Mouse (Mus musculus): ENCODE results near the gene Cacul1.
"Not testable (repeated sequence)": the region's sequence is repeated elsewhere in the genome, so short reads cannot be mapped to it uniquely, and the experiment has no call there.

The Cacul1 gene

DNA sequence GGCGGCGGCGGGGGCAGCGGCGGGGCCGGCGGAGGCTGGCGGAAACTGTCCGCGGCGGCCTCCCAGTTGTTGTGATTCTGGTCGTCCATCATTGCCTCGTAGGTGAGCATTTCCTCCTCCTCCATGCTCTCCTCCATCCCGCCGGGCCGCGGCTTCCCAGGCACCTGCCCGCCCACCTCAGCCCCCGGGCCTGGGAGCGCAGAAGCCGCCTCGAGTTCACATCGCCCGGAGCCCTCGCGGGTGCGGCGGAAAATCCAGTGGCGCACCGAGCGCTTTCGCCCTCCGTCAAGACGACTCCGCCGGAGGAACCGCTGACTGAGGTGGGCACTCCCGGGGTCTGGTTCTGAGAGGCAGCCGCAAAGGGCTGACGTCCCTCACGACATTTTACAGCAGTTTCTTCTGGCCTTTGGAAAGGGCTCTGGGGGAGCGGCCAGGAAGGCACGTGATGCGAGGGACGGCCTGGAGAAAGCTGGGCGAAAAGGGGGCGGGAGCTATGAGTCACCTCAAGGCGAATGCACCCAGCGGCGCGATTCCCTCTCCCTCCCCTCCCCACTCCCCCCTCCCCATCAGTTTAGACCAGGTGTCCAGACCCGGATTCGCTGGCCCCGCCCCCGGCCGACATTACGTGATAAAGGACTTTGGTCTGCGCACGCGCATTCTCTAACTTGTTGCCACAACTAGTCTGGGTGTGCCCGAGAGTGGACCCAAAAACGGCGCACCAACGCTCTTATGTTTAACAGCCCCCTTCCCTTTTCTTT is at the start of gene Cacul1:
TSS of gene Cacul1 (minus strand) at position 444 of the 758 bp plus-strand sequence.
- DNase-seq, result peak; percentile 98 to 99

DNA sequence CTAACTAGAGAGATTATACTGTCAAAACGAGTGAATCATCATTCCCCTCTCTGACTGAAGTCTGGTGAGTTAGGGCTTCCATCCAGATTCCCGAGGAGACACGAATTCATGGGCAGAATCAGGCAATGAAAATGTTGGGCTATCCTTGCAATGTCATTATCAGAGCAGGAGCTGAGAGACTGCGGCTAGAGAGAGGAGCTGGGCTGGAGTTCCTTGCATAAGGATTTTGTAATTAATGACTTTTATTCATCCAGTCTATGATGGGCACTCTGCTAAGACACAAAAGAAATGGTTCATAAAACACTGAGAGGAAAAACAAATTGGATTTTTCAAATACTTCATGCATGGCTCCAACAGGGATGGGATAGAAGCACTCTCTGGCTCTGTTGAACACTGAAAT is 38.6 kb upstream of the Cacul1 start:
- peak in 1 of 2 experiments; percentile 43 for DNase-seq

DNA sequence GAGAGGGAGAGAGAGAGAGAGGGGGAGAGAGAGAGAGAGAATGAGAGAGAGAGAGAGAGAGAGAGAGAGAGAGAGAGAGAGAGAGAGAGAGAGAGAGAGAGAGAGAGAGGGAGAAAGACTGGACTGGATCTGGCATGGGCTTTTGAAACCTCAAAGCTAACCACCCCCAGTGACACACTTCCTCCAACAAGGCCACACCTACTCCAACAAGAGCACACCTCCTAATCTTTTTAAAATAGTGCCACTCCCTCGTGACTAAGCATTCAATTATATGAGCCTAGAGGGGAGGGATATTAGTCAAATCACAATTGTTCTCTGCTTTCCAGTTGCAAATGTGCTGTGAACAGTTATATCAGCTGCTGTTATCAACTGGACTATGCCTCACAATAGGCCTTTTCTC is 36.2 kb upstream of the Cacul1 start:
- DNase-seq, result no peak

DNA sequence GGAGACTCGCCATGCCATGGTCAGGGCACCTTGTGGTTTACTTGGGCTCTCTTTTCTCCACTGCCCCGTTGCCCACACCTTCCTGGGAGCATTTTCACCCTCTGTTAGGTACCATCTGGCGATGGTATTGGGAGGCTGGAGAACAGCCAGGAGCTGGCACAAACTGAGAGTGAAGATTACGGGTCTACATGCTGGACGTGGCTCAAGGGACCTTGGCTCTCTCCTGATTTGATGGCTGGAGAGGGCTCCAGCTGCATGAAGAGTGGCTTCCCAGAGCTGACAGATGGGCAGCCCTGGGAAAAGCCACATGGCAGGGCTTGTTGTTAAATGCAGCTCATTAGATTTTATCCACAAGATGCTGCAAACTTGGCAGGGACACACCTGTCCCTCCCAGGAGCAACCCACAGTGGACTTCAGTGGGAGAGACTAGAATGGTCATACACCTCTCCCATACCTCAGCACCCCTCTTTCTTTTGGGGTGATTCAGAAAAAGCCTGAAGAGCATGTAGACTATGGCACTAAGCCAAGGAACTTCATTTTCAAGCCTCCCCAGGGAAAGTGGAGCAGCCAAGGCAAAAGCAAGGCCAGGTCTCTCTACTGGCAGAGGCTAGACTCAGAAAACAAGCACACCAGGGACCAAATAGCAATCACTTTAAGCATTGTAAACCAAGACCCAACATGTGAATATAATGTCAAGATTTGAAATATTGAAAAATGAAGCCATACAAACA is 34.8 kb upstream of the Cacul1 start:
- DNase-seq, result peak; percentile 97 to 98

DNA sequence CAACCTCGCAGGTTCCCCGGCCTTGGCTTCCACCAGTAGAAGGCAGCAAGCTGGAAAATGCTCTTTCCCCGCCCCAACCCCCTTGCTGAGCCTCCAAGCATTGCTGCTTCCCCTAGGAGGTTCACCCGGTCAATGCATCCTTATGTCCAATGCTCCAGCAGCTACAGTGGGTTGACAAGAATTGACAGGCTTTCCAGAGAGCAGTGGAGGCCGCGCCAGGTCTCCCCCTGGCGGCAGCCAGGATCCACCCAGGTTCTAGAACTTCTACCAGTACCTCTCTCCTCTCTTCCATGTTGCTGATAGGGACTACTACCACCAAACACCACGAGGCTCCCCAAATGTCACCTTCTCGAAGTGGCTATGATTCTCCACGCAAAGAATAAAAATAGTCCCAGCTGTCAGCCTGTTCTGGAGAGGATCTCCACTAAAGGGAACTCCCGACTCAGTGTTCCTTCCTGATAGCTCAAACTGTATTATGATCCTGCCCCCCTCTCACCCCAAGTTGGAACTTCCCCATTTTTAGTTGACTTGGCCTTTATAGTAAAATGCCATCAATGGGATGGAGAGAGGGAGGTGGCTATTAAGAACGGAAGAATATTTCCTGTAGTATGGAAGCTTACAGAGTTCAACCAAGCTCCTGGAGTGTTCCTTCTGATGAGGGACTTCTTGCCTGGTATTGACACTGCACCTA is 30.8 kb upstream of the Cacul1 start:
- peak; percentile 62 to 63 for DNase-seq

DNA sequence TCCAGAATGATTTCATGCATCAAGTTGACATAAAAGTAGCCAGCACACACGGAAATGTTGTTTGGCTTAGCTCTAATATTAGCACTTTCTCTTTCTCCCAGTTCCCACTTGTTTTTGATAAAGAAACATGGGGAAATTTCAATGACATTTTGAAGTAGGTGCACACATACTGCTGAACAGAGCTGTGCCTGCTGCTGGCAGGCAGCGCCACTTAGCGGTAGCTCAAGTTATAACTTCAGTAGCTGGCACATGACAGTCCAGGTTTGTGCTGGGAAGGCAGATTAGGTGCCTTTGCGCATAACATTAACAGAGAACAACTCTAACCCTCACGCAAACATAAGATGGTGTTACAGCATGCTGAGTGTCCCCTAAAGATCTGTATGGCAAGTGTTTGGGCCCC is 27.9 kb upstream of the Cacul1 start:
- peak; percentile 36 to 39 for DNase-seq

DNA sequence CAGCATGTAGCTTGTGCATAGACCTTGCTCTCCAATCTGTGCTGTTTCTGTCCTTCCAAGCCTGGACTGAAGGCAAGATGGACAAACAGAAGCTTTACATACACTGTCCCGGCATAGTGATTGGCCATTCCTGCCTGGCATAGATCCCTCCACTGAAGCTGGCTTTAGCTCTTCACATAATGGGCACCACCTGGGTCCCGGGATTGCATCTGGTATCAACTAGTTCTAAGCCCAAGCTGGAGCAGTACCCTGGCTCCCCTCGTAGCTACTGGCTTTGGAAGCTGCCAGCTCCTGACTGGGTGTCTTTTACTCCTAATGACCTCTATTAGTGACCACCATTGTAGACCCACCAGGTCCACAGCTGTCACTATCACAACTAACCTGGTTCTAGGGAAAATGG is 22.8 kb upstream of the Cacul1 start:
- peak; percentile 75 to 85 for DNase-seq

DNA sequence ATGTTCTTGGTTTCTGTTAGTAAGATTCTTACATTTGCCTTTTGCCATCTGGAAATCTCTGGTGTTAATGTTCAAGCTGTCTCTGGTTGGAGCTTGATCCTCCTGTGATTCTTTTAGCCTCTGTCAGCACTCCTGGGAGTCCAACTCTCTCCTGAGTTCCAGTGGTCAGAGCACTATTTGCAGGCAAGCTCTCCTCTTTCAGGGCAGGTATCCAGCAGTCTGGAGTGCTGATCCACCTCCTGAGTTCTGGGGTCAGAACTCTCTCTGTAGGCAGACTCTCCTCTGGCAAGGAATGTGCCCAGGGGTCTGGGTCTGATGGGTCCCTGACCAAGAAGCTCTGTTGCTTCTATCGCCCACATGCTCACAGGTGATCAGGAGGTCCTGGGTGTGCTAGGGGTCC is 21.2 kb upstream of the Cacul1 start:
- DNase-seq, result not testable (repeated sequence)

DNA sequence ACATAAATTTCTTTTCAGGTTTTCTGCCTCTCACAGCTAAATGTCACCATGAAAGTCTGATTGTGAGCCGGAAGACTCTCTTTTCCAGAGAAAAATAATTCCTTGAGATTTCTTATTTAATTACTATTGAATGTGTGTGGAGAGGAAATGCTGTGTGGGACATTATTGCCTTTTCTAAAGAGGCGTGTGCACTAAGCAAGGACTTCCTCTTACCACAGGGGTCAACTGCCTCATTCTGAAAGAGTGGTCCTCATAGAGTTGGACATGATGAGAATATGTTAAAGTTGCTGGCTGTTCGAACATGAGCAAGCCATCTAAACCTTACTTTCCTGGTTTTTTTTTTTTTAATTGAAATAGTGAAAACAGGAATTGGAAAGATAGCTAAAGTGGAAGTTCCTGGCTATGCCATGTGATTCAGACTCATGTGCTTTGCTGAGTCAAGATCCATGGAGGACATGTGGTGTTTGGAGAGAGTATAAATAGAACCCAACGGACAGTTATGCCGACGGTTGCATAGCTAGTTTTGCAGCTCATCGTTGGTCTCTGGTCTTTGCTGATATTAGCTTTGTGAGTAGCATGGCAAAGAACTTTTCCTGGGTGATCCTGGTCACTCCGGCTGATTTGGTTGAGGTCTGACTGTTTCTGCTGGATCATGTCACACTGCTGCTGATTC is 17.3 kb upstream of the Cacul1 start:
- no peak for DNase-seq

DNA sequence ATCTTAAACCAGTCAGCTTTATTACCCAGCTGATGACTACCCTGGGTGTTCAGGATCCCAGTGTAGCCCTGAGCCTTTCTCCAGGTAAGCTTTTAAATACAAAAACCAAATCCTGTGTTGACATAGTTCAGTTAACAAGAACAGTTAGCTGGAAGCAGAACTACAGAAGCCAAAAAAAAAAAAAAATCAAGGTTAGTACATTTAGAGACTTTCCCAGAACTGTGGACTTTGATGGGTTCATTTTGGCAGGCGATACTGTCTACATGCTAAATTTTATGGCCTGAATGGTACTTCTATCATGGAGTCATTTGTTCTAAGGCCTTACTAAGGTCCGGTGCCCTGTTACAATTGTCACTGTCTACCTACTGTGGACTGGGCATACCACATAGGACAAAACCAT is 8.8 kb upstream of the Cacul1 start:
- DNase-seq, result no peak

DNA sequence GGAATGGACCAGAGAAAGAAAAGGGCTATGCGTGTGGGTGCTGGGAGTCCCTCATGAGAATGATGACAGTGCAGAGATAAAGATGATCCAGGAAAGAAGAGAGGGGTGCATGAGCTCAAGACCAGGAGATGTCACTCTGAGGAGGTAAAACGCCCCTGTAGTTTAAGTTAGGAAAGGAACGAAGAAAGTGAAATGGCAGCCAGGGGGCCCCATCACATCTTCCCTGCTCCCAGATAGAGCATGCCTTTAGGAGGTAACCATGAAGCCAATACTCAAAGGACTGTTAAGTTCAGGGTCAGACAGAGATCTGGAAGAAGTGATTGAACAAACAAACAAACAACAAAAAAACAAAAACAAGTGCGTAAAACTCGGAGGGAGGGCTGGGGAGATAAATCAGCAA is 5.8 kb upstream of the Cacul1 start:
- DNase-seq, result peak in 1 of 2 experiments; percentile 9

DNA sequence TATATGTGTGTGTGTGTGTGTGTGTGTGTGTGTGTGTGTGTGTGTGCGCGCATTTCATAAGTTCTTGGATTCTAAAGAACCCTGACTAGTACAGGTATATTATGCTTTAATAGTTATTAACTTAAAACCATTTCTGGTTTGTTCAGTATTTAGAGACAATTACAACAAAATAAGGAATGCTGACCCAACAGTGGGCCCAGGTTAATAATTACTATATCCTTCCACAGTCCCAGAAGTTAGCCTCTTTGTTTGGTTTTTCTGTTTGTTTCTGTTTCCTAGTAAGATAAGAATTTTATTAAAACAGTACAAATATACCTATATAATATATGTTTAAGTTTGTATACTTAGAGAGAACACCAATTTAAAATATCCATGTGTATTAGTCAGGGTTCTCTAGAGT is 2.4 kb upstream of the Cacul1 start:
- no peak for DNase-seq

DNA sequence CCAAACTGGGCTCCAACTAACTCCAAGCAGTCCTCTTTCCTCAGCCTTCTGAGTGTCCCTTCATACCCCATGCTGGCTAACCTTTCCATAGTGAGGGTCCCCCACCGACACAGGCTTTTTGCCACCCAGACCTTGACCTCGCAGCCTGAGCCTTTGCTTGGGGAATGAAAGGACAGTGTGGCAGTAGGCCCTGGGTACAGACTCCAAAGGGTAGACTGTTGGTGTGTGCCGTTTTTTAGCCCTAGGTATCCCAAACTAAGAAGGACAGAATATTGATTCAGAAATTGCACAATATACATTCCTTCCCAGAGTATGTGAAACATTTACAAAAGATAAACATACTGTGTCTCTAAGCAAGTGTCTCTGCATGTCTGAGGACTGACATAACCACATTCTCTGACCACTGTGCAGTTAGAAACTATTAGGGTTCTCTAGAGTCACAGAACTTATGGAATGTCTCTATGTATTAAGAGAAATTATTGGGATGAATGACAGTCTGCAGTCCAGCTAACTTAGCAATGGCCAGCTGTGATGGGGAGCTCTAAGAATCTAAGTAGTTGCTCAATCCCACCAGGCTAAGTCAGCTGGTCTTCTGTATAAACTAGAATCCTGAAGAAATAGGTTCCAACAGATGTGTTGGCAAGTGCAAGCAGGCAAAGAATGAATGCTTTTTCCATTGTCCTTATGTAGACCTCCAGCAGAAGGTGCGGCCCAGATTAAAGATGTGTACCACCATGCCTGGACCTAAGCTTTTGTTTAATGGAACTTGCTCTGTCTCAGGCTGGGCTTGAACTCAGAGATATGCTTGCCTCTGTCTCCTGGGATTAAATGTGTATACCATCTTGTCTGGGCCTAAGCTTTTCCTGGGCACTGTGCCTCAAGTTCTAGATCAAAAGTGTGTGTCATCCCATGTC is 809 bp upstream of the Cacul1 start:
- DNase-seq, result peak in 1 of 2 experiments; percentile 10

DNA sequence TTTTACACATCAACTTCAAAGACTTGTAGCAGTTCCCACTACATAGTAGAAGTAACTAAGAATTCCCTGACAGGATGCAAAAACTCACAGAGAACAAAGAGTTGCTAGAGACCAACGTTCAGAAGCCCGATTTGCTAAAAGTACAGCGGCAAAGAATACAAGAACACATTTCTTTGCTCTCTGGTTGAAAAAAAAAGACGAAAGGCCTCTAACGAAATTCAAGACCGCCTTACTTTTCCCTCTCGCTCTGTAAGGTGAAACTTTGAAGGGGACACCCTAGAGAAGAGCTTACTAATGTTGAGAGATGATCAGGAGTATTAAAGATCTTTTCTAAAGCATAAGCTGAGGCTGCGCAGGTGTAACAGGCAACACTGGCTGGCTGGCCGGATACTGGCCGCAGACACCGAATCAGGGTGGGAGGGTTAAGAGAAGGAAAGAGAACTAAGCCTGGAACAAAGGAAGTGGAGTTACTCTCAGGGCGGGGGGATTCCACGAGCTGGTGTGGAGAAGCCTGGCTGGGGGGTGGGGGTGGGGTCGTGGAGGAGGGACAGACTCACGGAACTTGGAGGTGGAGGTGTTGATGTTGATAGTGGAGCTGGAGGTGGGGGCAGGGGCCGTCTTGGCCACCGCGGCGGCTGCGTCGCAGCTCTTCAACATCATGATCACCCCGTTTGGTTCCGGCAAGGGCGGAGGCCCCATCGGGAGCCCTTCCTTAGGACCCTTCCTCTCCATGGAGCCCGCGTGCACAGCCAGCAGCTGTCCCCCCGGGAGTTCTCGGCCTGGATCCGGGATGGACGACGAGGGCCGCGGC is 849 bp downstream of the Cacul1 start:
- DNase-seq, result peak in 1 of 2 experiments; percentile 67

DNA sequence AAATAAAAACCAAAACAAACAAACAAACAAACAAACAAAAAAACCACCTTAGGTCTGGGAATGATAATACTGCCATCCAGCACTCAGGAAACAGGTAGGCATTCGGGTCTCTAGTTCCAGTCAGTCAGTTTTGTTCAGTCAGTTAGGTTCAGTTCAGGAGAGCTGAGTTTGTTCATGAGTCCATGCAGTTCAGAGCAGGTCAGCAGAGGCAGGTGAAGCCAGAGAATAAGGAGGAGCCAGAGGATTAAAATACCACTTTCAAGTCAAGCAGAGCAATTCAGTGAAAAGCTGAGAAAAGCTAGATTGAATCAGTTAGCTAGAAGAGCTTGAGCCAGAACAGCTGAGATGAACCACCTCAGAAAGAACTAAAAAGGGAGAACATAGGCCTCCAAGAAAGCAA is 4.1 kb downstream of the Cacul1 start:
- DNase-seq, result no peak

DNA sequence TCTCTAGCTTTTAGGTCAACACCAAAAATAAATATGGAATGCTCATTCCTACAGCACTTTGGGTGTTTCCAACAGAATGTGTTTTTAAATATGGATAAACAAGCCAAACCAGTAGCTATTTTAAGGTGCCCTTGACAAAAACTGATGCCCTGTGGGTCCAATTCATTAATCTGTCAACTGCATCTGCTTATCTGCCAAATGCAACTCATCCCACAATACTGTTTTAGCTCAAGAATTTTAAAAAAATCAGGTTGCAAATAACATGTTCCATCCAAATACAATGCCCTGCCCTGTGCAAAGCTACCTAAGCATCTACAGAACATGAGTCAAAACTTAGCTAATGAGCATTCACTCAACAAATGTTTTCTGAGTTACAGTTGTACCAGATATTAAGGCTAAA is 20.3 kb downstream of the Cacul1 start:
- no peak for DNase-seq

DNA sequence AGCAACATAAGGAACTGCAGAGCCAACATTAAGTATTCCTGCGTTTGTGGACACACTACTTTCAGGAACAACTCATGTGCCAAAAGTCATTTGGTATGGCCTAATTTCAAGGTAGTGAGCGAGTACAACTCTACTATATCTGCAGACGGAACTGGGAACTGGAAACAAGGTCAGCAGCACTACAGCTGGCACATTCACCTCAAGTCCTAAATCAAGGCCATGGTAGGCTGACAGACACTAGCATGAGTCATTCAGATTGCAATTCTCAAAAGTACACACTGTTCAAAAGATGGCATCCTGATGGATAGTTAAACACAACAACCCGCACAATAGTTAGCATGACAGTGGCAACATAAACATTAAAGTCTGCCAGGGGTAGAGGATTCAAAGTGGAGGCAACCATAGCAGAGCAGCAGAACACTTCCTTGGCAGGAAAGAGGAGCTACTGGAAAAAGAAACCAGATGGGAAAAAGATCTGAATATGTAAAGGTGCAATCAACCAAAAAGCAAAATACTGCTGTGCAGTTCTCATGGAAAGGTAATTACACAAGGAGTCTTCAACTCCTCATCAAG is 25.9 kb downstream of the Cacul1 start:
- no peak for DNase-seq

DNA sequence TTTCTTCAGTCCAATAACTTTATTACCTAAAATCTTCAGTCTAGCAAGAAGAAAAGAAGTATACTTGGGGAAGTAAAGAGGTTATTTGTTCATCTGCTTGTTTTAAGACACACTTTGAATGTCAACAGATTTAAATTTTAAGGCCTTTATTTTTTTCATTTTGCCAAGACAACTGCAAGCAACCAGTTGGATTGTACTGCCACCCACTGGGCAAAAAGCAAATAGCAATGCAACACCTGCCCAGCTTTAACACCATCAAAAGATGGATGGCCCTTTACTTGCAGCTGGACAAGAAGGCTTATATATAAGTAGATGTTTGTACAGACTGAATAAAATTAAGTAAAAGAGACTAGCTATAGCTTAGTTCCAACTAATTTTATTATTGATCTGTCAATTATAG is 27.3 kb downstream of the Cacul1 start:
- DNase-seq, result peak; percentile 79 to 83

DNA sequence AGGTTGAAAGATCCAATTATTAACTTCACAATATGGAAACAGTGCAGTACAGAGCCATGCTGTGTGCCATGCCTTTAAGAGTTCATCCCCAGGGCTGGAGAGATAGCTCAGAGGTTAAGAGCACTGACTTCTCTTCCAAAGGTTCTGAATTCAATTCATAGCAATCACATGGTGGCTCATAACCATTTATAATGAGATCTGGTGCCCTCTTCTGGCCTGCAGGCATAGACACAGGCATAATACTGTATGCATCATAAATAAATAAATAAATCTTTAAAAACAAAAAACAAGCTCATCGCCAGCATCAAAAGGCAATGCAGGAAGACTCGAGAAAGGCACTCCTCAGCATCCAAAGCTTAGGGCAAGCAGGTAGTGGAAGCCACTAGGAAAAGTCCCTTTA is 37.5 kb downstream of the Cacul1 start:
- DNase-seq, result peak in 1 of 2 experiments; percentile 13

DNA sequence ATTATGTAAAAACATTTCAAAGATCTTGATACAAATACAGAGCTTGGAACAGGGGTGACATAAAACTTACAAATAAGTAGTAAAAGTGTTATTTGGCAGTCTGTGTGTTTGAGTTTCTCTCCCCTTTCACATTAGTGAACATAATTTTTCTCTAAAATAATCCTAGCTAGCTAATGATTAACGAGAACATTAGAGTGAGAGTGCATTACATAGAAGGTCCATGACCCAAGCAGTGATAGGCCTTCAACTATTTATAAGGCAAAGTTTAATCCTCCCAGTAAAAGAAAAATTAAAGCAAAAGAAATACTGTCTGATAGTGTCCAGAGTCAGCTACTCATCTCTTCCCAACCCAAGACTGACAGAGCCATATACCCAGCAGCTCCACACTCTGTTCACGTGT is 48.9 kb downstream of the Cacul1 start:
- no peak for DNase-seq

DNA sequence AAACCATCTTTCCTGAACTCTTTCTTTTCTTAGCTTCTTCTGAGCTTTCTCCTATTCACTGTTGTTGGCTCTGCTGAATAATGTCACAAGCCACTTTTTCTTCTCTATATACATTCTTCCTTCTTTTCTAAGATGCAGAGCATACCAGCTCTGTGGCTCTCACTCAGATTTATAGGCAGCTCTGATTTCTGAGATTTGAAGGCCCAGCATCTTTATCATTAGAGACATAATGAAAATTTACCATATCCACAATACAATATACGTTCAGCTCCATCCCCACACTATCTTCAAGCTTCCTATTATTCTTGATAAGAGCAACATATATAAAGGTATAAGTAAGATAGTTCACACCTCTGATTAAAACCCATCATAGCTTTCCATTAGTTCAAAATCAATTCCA is 50.7 kb downstream of the Cacul1 start:
- DNase-seq, result no peak

Measured in cerebellum, postnatal 10 days (tissue).